Mouse (Mus musculus) E14TG2a.4 (cell line): ENCODE results near the gene Slc46a1.
A peak's percentile ranks its signal among the peaks of the same experiment; 100 is the strongest.

Source experiments
- H3K27me3 ChIP-seq: 2 replicates; pipeline ENCODE4 v1.6.1; 2014; ENCODE audit warnings: low read length, control low read depth; ENCODE audit not compliant: insufficient read depth
- H3K36me3 ChIP-seq: 2 replicates; pipeline ENCODE4 v1.6.1; 2014; ENCODE audit warnings: low read length, control low read depth; ENCODE audit not compliant: insufficient read depth
- H3K4me1 ChIP-seq: replicated peaks from 2 replicates; pipeline ENCODE4 v1.6.1; 2014; ENCODE audit warnings: low read depth, low read length, control low read depth
- H3K4me3 ChIP-seq: replicated peaks from 2 replicates; pipeline ENCODE4 v1.5.1; 2014; ENCODE audit warnings: mild to moderate bottlenecking, low read length
- H3K9me3 ChIP-seq: 2 replicates; pipeline ENCODE4 v1.6.1; 2014; ENCODE audit warnings: low read length, control low read depth
- CTCF ChIP-seq: conservative IDR thresholded peaks from 2 replicates; pipeline ENCODE4 v1.5.1; 2014; ENCODE audit warnings: low read length
- NANOG ChIP-seq: IDR thresholded peaks from 2 replicates; pipeline ENCODE4 v1.6.1; 2014; ENCODE audit warnings: borderline replicate concordance, low read length, mixed read lengths
- POU5F1 ChIP-seq: IDR thresholded peaks from 2 replicates; pipeline ENCODE4 v1.6.1; 2014; ENCODE audit warnings: low read length, borderline replicate concordance

Gene Slc46a1

DNA sequence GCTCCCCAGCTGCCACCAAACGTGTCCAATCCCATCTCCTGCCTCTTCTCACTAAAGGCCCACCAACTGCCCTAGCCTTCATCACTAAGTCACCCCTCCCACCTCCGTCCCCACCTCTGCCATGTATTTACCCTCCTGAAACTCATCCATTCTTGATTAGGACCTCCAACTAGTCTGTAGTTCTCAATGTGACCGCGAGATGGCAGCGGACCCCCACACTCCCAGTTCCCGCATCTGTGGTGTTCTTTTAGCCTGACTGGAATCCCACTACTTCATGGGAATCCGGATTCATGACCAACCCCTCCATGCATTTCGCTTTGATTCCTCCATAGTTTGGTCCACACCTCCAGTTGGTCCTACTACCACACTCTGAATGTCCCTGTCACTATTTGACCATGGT is 22.7 kb downstream of the Slc46a1 start:
- Histone ChIP-seq H3K4me3 (peak overlapping the region; percentile 74), H3K27me3 (peaks cover 86% of the 10 kb centered on the region), H3K9me3 (no peaks in the 10 kb centered on the region), H3K36me3 (no peaks in the 10 kb centered on the region), H3K4me1 (peaks cover 33% of the 10 kb centered on the region)
- TF ChIP-seq NANOG (no peak), CTCF (peak; percentile 84), POU5F1 (no peak)

DNA sequence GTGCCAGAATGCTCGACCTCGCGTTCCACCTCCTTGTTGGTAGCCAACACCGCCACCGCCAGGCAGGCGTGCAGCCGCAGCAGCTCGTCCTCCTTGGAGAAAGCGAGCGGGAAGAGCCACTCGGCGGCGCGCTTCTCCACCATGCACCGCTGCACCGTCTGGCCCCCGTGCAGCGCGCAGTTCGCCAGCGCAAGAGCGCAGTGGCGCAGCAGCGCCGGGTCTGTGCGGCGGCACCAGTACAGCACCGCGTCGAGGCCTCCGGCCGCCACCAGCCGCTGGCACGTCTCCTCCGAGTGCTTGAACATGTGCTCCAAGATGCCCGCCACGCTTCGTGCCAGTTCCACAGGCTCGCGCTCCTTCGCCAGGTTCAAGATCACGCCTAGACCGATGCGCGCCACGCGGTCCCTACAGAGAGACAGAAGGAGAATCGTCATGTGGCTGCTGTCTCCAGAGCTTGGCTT is 25.3 kb downstream of the Slc46a1 start:
- no peak for TF ChIP-seq POU5F1
- TF ChIP-seq NANOG = no peak
- no peak for TF ChIP-seq CTCF
- Histone ChIP-seq H3K9me3 (no peaks in the 10 kb centered on the region), H3K27me3 (peaks cover 87% of the 10 kb centered on the region), H3K36me3 (no peaks in the 10 kb centered on the region), H3K4me1 (peaks cover 25% of the 10 kb centered on the region), H3K4me3 (peak overlapping the region; percentile 74)

DNA sequence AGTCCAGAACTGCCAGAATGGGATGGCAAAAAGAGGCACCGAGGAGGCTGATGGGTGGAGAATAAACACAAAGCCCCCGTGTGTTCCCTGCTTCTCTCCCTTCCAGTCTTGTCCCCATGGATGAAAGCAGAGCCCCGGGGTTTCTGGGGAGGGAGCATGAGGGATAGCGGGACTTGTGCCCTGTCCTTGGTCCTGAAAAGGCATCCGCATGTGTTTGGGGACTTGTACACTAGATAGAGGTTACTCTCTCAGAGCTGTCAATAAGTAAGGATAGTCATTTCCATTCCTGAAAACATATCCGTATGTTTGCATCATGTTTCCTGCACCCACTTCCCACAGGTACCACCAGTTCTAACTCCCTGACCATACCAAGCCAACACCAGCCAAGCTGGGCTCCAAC is 30.4 kb downstream of the Slc46a1 start:
- H3K27me3 ChIP-seq = peaks cover 77% of the 10 kb centered on the region
- no peaks in the 10 kb centered on the region for H3K36me3 ChIP-seq
- H3K9me3 ChIP-seq = no peaks in the 10 kb centered on the region
- peaks cover 29% of the 10 kb centered on the region for H3K4me1 ChIP-seq
- H3K4me3 ChIP-seq = no peak overlapping the region
- no peak for TF ChIP-seq CTCF
- no peak for TF ChIP-seq POU5F1
- no peak for TF ChIP-seq NANOG

DNA sequence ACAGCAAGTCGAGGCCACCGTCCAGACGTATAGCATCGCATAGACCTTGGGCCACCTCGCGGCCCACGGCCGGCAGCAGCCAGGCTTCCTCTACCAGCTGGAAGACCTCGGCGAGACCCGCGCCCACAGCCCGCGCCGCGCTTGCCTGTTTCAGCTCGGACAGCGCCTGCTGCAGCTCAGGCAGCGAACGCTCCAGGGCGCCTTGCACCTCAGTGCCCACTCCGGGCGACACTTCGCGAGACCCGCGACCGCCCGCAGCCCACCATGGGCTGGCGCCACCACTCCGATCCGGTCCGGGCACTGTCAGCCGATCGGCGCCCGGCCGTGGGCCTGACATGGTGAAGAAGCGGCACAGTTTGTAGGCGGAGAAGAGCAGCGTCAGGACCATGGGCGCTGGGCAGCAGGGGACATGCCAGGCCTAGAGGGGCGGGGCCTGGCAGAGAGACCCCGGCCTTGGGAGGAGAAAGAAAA is 31.6 kb downstream of the Slc46a1 start:
- H3K36me3 ChIP-seq = no peaks in the 10 kb centered on the region
- no peak for TF ChIP-seq NANOG
- no peak for TF ChIP-seq POU5F1
- no peak for TF ChIP-seq CTCF

DNA sequence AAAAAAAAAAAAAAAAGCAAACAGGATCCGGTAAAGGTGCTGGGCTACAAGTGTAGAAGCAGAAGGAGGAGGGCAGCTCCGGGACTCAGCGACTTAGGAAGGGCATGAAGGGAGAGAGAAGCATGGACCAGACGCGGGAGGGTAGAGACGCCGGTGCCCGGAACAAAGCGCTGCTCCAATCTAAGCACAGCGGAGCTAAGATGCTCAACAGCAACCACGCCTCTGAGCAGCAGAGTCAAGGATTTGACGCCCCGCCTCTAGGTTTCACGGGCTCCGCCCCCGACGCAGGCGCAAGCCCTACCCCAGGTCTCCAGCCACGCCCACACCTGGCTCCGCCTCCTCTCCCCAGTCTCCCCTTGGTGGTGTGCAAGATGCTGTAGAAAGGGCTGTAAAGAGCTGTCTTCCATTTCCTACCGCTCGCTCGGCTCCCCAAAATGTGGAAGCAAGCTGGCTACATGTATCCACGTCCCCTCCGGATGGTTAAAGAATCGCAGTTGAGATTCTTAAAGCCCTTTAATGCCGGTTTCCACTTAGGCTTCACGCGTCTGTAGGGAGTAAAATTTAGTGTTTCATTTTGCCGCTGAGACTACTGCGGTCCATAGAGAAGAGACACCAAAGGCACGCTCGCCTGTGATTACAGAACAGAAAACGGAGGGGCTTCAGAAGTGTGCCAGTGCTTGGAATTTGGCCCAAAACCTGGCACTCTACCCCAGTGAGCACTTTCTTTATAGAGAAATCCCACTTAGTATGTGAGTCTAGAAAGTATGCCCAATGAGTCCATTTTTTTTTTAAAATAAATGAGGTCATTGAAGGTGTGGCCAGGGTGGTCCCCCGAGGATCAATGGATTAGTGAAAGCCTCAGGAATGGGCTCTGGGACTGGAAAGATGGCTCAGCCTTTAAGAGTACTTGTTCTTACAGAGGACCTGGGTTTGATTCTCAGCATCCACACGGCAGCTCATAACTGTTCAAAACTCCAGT is 32.3 kb downstream of the Slc46a1 start, which contains the start of gene Sarm1:
TSS of gene Sarm1 (minus strand) at position 211 of the 979 bp plus-strand sequence.
- Histone ChIP-seq H3K9me3 (no peaks in the 10 kb centered on the region), H3K4me1 (peaks cover 36% of the 10 kb centered on the region), H3K27me3 (peaks cover 73% of the 10 kb centered on the region), H3K4me3 (peak within 1 kb of the TSS; percentile 85), H3K36me3 (no peaks in the 10 kb centered on the region)
- TF ChIP-seq CTCF (no peak), POU5F1 (no peak), NANOG (no peak)

More for the DNA sequence above, 31.6 kb downstream of the Slc46a1 start:
- Histone ChIP-seq H3K4me1 (peaks cover 31% of the 10 kb centered on the region), H3K9me3 (no peaks in the 10 kb centered on the region), H3K4me3 (peak overlapping the region; percentile 85), H3K27me3 (peaks cover 76% of the 10 kb centered on the region)

DNA sequence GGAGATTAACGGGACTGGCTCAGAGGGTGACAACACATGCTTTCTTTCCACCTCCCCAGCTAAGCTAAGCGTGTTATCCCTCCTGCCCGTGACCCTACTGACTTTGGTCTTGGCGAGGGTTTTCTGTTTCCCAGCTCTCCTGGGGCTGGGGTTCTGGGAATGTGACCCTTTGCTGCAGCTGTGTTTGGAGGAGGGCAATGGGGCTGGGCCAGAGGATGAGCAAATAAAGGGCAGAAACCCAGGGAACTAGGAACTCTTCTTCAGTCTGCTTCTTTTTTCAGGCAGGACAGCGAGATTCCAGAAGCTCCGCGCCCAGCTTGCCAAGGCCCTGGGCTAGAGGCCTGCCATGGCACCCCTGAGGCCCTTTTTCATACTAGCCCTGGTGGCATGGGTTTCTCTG is 33.5 kb downstream of the Slc46a1 start, which contains the start of gene Vtn:
TSS of gene Vtn (plus strand) at position 88 of the 400 bp plus-strand sequence.
- peaks cover 42% of the 10 kb centered on the region for H3K4me1 ChIP-seq
- no peaks in the 10 kb centered on the region for H3K9me3 ChIP-seq
- H3K36me3 ChIP-seq = peaks cover 8% of the 10 kb centered on the region; the same call in 1 of the 2 replicates
- H3K4me3 ChIP-seq = peak within 1 kb of the TSS; percentile 85
- TF ChIP-seq NANOG (no peak), CTCF (no peak), POU5F1 (no peak)
- H3K27me3 ChIP-seq = peaks cover 67% of the 10 kb centered on the region

DNA sequence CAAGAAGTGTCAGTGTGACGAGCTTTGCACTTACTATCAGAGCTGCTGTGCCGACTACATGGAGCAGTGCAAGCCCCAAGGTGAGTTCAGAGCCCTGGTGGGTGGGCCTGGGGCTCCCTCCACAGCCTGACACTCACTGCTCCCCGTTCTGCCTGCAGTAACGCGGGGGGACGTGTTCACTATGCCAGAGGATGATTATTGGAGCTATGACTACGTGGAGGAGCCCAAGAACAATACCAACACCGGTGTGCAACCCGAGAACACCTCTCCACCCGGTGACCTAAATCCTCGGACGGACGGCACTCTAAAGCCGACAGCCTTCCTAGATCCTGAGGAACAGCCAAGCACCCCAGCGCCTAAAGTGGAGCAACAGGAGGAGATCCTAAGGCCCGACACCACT is 34.0 kb downstream of the Slc46a1 start:
- peaks cover 62% of the 10 kb centered on the region for H3K27me3 ChIP-seq
- H3K4me3 ChIP-seq = no peak overlapping the region
- TF ChIP-seq NANOG = no peak
- no peak for TF ChIP-seq POU5F1
- TF ChIP-seq CTCF = no peak
- H3K36me3 ChIP-seq = peaks cover 14% of the 10 kb centered on the region; the same call in 1 of the 2 replicates
- H3K9me3 ChIP-seq = no peaks in the 10 kb centered on the region
- H3K4me1 ChIP-seq = peaks cover 42% of the 10 kb centered on the region

DNA sequence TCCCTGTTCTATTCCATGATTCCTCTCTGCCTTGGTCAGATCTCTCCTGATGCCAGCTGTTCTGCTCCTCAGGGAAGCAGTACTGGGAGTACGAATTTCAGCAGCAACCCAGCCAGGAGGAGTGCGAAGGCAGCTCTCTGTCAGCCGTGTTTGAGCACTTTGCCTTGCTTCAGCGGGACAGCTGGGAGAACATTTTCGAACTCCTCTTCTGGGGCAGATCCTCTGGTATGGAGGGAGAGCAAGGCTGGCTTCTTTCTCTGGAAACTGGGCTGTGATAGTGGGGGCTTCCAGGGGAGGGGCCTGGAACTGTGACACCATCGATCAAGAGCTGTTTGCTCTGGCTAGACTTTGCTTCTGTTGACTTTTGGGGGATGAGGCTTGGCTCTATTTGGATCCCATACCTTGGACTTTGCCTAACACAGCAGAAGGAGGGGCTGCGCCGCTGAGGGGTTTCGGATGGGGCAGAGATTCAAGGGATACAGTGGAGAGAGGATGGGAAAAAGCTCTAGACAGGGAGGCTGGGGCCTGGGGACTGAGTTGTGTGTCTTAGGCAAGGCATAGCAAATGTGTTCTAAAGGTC is 35.2 kb downstream of the Slc46a1 start:
- Histone ChIP-seq H3K4me3 (no peak overlapping the region), H3K9me3 (no peaks in the 10 kb centered on the region), H3K4me1 (peaks cover 42% of the 10 kb centered on the region), H3K36me3 (peaks cover 25% of the 10 kb centered on the region), H3K27me3 (peaks cover 51% of the 10 kb centered on the region)
- no peak for TF ChIP-seq NANOG
- no peak for TF ChIP-seq CTCF
- no peak for TF ChIP-seq POU5F1
